Mouse (Mus musculus) embryonic fibroblast, embryonic 13.5 days (primary cell): ENCODE results near the gene Theg. TPM values are rescaled to one million over a fixed set of nuclear protein-coding genes. Genes with fewer than 3 reads are reported as not detected.

ENCODE experiments used
- H3K27ac ChIP-seq: 2 replicates; pipeline ENCODE4 v1.5.1; 2012; ENCODE audit warnings: low read length, control low read depth, inconsistent platforms; ENCODE audit not compliant: insufficient read depth
- H3K4me1 ChIP-seq: 2 replicates; pipeline ENCODE4 v1.6.1; 2011; ENCODE audit warnings: low read length; ENCODE audit not compliant: control insufficient read depth, insufficient read depth
- H3K4me3 ChIP-seq: 2 replicates; pipeline ENCODE4 v1.5.1; 2011; ENCODE audit warnings: mild to moderate bottlenecking, control low read depth, low read length; ENCODE audit not compliant: insufficient read depth
- CTCF ChIP-seq: IDR thresholded peaks from 2 replicates; pipeline ENCODE4 v1.5.1; 2011; ENCODE audit warnings: mild to moderate bottlenecking, control low read depth, low read length, moderate library complexity, borderline replicate concordance; ENCODE audit not compliant: insufficient read depth
- POLR2A ChIP-seq: IDR thresholded peaks from 2 replicates; pipeline ENCODE4 v1.6.1; 2011; ENCODE audit warnings: low read depth, mild to moderate bottlenecking, control low read depth, low read length, moderate library complexity
- polyA plus RNA-seq: library from polyadenylated mRNA; stranded (reverse); fragments of >200 nt; gene quantifications from 2 replicates; pipeline ENCODE4 v1.2.4, GENCODE M21; 2011; ENCODE audit warnings: low read depth; ENCODE audit not compliant: missing spikeins, insufficient read length

Theg gene
- polyA plus RNA-seq, 1 experiment, result not detected

DNA sequence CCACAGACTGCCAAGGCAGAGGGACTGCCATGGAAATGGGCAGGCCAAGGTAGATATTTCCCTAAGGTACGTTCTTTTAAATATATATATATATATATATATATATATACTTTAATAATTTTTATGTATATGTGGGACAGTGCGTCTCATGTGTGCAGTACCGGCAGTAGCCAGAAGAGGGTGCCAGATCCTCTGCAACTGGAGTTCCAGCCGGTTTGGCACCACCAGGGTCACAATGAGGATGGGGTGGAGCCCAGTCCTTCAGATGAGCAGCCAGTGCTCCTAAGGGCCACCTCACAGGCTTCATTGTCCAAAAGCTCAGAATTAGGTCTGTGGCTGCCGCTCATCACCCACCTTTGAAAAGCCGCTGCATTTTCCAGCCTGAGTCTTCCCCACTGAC lies 6.3 kb downstream of the Theg start:
- TF ChIP-seq CTCF, result peak; percentile 51; the same call in 1 of the 2 replicates
- TF ChIP-seq POLR2A, result no peak
- no peaks in the 10 kb centered on the region for H3K4me1 ChIP-seq
- H3K27ac ChIP-seq, result no peak overlapping the region
- no peak overlapping the region for H3K4me3 ChIP-seq

DNA sequence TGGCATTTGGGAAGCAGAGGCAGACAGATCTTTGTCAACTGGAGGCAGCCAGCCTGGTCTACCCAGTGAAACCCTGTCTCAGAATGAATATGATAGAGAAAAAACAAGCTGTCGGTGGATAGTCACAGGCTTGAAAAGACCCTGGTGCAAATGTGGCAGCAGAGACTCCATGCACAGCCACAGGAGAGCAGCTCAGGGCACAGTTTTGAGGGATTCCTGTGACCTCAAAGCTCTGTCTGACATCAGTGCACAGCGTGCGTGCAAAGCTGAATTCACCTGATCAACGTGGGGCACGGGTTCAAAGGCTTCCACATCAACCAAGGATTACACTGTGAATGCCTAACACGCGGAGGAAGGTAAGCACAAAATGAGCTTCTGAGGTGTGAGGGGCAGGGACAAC lies 6.8 kb downstream of the Theg start:
- H3K4me1 ChIP-seq, result no peaks in the 10 kb centered on the region
- H3K4me3 ChIP-seq, result no peak overlapping the region
- no peak overlapping the region for H3K27ac ChIP-seq
- TF ChIP-seq CTCF (no peak), POLR2A (no peak)

DNA sequence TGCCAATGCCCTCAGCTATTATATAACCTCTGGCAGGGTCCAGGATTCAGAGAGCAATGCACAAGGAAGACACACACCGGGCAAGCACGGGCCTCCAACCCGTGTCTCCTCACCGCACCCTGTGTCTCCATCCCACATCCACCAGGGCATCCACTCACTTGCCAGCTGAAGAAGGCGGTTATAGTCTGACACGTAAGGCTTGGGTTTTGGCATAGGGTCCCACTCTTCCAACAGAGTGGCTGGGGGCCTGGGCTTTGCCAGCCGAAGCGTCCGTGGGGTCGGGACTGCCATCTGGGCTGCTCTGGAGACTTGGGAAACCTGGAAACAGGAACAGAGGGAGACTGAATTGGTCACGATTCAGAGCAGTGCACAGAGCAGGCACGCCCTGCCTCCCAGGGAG lies 7.3 kb downstream of the Theg start:
- H3K4me1 ChIP-seq, result no peaks in the 10 kb centered on the region
- H3K27ac ChIP-seq, result no peak overlapping the region
- no peak overlapping the region for H3K4me3 ChIP-seq
- TF ChIP-seq POLR2A (no peak), CTCF (no peak)

DNA sequence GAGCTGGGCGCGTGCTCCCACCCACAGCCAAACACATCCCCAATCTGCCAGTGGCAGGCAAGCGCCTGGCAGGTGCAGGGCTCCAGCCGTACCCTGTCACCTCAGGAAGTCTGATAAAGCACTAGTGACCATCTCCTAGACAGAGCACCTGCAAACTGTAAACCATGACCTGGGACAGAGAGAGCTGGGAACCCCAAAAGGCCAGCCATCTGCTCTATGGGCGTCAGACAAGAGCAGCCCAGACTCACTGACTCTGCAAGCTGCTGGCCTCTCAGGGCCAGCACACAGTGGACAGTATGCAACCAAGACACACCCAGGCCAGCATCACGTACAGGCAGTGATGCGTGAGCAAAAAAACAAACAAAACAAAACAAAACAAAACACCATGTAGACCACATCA lies 8.2 kb downstream of the Theg start:
- Histone ChIP-seq H3K4me1 (no peaks in the 10 kb centered on the region), H3K4me3 (no peak overlapping the region), H3K27ac (no peak overlapping the region)
- TF ChIP-seq CTCF (no peak), POLR2A (no peak)

DNA sequence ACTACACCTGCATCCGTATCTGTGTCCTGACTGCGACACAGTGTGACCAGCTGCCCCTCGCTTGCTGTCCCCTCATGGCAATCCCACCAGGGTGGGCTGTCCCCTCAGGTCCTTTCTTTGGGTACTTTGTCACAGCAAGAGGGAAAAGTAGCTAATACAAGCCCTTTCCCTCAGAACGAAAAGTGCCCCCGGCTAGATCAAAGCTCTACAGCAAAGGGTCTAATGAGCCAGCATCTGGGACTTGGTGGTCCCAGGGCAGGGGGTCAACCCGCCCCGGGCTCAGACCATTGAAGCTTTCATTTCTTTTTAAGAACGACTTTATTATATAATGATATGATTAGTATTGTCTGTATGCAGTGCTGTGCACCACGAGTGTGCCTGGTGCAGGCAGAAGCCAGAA lies 8.9 kb downstream of the Theg start:
- H3K4me3 ChIP-seq, result no peak overlapping the region
- TF ChIP-seq CTCF (no peak), POLR2A (no peak)
- H3K27ac ChIP-seq, result no peak overlapping the region
- H3K4me1 ChIP-seq, result no peaks in the 10 kb centered on the region

DNA sequence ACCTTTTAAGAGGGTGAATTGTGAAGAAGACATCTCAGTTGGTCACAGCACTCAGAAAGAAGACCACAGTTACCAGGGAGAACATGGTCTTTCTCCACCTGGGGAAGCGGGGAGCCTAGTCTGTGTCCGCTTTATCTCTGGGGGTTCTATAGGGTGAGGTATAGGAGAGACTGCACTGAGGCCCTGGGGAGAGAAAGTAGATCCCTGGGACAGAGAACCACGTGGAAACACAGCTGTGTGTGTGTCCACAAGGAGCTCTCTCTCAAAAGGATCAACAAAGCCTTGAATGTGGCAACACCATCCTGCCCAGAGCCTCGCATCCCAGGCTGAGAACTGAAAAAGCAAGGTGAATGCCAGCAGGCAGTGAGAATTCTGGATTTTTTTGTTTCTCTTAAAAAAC lies 9.8 kb downstream of the Theg start:
- no peak overlapping the region for H3K4me3 ChIP-seq
- no peak for TF ChIP-seq POLR2A
- TF ChIP-seq CTCF, result no peak
- no peak overlapping the region for H3K27ac ChIP-seq
- no peaks in the 10 kb centered on the region for H3K4me1 ChIP-seq

DNA sequence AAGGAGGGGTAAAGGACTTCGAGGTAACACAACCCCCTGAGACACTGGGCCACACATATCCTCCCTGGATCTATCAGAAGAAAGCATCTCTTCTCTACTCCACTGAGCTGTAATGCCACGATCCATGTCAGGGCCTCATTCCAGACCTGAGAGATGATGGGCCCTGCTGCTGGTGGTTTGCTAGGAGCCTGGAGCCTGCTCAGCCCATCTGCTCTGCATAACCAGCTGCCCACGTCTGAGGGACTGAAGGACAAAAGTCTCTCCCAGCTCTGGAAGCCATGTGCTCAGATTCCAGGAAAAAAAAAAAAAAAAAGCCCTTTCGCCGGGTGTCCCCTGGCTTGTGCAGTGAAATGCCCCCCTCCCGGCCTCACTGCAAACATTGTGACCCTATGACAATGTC lies 11.4 kb downstream of the Theg start:
- Histone ChIP-seq H3K4me3 (no peak overlapping the region), H3K27ac (no peak overlapping the region), H3K4me1 (no peaks in the 10 kb centered on the region)
- no peak for TF ChIP-seq POLR2A
- no peak for TF ChIP-seq CTCF

DNA sequence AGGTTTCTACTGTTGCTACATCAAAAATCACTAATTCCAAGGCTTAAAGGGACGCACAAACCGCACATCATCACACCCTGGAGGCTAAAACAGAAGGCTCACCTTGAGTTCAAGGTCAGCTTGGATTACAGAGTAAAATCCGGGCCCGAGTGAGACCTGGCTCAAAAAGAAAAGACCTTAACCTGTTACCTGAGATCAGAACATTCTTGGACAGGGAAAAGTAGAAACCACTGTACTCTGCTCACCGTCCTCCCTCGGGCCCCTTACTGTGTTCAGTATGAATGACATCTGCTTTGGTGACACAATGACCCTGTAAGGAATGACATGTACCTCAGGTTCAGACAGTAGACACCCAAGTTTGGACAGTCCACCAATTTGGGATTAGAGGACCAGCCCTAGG lies 12.3 kb downstream of the Theg start:
- Histone ChIP-seq H3K4me3 (no peak overlapping the region), H3K27ac (no peak overlapping the region), H3K4me1 (no peaks in the 10 kb centered on the region)
- TF ChIP-seq POLR2A (no peak), CTCF (no peak)

DNA sequence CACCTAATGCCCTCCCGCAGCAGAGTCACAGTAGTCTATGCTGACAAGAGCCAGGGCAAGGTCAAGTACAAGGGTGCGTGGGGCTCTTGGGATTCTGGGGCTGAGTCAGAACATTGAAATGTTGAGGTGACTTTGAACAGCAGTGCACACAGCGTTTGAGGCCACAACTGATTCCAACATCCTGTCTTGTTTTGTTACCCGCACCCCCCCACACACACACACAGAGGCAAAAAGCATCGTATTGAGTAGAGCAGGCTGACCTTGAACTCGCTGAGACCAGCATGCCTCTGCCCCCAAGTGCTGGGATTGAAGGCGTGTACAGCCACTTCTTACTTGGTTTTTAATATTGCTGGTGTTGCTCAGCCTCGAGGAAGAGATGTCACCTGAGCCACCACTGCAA lies 12.8 kb downstream of the Theg start:
- Histone ChIP-seq H3K4me3 (no peak overlapping the region), H3K4me1 (no peaks in the 10 kb centered on the region), H3K27ac (no peak overlapping the region)
- TF ChIP-seq POLR2A, result no peak
- TF ChIP-seq CTCF, result no peak

DNA sequence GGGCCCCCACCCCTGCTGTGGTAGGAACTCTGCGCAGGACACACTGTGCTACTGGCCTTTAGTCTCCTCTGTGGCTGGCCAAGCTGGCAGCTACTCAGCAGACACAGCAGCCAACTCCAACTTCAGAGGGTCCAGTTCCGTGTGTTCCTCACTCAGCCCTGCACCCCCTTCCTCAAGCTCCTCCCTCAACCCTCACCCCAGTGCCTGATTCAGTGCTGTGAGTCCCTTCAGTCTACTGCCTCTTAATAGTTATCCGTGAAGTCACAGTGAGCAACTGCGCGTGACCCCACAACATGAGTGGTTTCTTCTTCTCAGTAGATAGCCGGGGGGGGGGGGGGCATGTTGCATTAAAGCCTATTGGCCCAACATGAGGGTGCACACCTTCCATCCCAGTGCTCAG lies 13.5 kb downstream of the Theg start:
- Histone ChIP-seq H3K4me3 (no peak overlapping the region), H3K27ac (no peak overlapping the region), H3K4me1 (no peaks in the 10 kb centered on the region)
- TF ChIP-seq POLR2A (no peak), CTCF (no peak)

DNA sequence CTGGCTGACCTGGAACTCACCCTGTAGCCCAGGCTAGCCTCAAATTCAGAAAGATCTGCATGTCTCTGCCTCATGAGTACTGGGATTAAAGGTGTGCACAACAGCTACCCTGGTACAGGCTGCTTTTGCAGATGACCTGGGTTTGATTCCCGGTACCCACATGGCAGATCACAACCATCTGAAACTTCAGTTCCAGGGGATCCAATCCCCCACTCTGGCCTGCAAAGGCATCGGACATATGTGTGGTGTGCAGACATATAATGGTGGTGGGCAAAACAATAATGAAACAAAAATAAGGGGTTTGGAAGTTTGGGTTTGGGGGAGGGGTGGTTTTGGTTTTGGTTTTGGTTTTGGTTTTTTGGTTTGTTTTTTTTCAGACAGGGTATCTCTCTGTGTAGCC lies 15.8 kb downstream of the Theg start:
- no peak overlapping the region for H3K27ac ChIP-seq
- H3K4me1 ChIP-seq, result no peaks in the 10 kb centered on the region
- no peak for TF ChIP-seq POLR2A
- no peak for TF ChIP-seq CTCF
- H3K4me3 ChIP-seq, result no peak overlapping the region
